Mouse (Mus musculus) cerebellum, postnatal 10 days (tissue): Measurements from ENCODE around the gene Sema4d.

Experiments used
- DNase-seq, 2 experiments: peaks; one replicate each; pipeline ENCODE4 v3.0.0; 2021; ENCODE audit warnings: mixed read lengths in 2 of 2

Gene Sema4d

GRCm38 (mm10) chr13:51752346-51753167 lies 41.0 kb downstream of the Sema4d start:
- peak; percentile 50 to 57 for DNase-seq

GRCm38 (mm10) chr13:51749578-51750345 lies 43.8 kb downstream of the Sema4d start:
- DNase-seq, result no peak

DNA sequence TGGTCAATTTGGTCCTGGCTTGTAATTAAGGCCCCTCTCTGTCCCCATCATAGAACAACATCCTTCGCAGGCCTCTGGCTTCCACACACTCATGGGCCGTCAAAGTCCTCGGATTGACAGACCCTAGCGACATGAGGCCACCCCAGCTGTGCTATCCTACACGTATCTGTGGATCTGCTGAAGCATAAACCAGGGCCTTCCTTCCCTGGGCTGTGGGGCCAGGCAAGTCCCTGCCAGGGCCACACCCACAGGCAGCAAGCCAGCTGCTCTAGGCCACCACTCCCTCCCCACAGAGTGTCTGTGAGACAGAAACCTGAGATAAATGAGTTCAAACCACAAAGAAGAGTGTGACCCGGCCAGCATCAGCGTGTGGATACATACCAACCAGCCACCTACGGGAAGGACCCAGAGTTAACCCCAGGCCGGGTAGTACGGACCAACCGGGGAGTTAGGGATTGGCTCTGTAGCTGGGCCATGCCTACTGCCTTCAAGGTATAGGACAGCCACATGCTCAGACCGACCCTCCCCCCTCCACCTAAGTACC lies 45.5 kb downstream of the Sema4d start:
- peak; percentile 57 to 66 for DNase-seq

DNA sequence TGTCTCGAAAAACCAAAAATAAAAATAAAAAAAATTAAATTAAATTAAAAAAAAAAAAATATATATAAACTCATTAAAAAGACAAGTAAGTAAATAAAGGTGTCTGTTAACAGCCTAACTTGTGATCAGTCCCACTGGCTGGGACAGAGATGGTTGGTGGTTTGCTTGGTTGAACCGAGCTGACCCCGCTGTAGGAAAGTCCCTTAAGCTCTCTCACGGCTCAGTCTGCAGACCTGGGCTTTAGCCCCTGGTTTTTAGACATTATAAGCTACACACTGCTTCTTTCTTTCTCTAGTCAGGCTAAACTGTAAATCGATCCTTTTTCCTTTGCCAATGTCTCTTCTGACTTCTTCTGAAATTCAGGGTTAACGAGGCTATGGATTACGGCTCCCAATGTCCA lies 46.5 kb downstream of the Sema4d start:
- no peak for DNase-seq

DNA sequence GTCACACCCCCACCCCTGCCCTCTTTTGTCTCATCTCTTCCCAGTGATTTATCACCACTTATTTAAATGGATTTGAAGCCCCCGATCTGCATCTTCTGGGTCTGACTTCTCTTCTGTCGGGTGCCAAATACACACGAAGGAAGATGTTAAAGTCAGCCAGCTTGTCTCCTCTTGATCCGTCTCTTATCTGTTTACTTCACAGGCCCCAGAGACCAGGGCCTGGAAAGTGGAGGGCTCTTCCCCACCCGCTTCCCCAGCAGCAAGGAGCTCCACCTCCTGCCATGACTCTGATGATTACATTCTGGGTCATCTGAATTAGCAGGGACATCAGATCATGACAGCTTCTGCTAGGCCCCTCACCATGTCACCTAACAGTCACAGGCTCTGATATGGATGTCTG lies 47.7 kb downstream of the Sema4d start:
- no peak for DNase-seq

- DNase-seq, result no peak
Measured at GRCm38 (mm10) chr13:51743855-51744254, 49.7 kb downstream of the Sema4d start.

GRCm38 (mm10) chr13:51742551-51743052 lies 50.9 kb downstream of the Sema4d start:
- no peak for DNase-seq

GRCm38 (mm10) chr13:51740776-51741175 lies 52.8 kb downstream of the Sema4d start:
- DNase-seq, result no peak

GRCm38 (mm10) chr13:51739713-51740112 lies 53.8 kb downstream of the Sema4d start:
- DNase-seq, result no peak

- no peak for DNase-seq
Measured at GRCm38 (mm10) chr13:51738531-51739117, 54.9 kb downstream of the Sema4d start.

GRCm38 (mm10) chr13:51737949-51738513 lies 55.5 kb downstream of the Sema4d start:
- no peak for DNase-seq

DNA sequence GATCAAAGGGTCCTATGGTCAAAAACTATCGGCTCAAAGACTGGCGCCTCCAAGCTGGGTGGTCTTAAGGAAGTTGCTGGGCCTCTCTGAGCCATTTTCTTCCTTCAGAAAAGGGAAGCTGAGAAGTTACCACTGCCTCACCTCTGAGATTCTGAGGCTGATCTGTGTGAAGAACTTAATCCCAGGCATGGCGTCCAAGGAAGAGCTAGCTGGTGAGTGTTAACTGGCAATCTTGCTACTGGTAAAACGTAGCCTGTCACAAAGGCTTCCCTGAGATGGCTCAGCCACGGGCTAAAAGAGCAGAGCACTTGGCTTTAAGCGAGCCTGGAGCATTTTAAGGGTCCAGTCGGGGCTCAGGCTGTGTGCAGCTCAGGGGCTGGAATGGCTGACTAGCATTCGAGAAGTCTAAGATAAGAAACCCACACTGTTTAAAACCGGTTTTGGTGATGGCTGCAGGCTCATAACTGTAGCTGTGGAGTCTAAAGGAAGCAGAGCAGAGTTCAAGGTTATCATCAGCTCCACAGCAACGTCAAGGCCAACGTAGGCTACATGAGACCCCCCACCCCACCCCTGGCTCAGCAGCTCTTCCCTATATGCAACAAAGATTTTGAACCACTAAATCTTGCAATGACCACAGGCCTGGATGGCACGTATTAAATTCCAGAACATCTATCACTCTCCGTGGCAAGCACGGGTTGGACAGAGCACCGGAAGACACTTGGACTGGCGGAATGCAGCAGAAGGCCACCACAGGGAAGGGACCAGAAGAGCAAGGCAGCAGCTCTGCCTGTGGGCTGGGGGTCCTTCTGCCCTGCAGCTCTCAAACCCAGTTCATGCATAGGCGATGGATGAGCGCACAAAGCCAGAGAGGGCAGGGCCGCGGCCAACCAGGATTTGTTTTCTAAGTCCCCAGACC lies 56.3 kb downstream of the Sema4d start:
- peak; percentile 54 to 56 for DNase-seq

DNA sequence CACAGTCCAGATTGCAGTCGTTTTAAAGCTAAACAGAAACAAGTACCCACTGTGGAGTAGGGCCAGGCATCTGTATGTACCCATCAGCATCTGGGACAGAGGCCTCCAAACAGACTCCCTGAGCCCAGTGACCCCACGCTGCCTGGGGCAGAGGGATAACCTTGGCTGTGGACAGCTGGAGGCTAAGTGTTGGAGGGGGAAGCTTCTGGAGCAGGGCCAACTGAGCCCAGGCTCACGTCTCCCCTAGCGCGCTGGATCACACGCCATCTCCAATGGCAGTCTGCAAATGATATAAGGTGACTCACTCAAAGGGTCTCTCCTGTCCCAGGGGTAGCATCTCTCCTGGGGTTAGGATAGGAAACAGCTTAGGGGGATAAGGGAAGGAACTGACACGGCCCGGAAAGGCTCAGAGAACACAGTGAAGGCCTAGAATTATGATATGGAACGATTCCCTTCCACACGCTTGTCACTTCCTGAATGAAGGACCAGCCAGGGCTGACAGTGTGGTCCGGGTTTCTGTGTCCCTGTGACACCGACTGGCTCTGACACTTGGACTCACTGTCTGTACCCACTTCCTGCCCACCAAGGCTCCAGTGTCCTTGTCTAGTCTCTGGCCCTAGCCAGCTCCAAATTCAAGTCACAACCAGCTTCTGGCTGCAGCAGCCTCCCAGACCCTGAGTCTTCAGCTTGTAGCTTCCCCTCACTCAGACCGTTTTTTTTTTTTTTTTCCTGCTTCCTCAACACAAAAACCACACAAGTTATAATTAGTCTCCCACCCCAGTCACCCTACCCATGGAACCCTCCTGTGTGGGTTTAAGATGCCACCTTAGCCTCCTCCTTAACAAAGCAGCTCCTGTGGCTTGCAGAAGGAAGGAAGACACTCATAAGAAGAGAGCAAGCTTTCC lies 57.3 kb downstream of the Sema4d start:
- DNase-seq, result no peak

GRCm38 (mm10) chr13:51734556-51734955 lies 59.0 kb downstream of the Sema4d start:
- no peak for DNase-seq

- no peak for DNase-seq
Measured at GRCm38 (mm10) chr13:51732097-51732664, 61.4 kb downstream of the Sema4d start.

DNA sequence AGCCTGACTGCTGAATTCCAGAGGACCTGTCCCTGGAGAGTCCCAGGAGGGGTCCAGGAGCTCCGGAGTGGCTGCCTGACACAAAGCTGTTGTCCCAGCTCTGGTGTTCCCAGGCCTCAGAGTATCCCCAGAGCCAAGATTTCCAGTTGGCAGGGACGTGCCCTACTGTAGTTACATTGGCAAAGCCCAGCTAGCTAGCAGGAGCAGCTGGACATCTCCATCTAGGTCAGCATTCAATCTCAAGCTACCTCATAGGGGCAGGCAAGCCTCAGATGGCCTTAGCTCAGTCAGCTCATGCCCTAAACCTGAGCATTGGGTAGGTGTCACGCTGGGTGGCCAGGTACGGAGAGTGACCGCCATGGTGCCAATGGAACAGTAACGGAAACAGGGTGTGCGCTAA lies 62.1 kb downstream of the Sema4d start:
- peak; percentile 81 to 82 for DNase-seq

DNA sequence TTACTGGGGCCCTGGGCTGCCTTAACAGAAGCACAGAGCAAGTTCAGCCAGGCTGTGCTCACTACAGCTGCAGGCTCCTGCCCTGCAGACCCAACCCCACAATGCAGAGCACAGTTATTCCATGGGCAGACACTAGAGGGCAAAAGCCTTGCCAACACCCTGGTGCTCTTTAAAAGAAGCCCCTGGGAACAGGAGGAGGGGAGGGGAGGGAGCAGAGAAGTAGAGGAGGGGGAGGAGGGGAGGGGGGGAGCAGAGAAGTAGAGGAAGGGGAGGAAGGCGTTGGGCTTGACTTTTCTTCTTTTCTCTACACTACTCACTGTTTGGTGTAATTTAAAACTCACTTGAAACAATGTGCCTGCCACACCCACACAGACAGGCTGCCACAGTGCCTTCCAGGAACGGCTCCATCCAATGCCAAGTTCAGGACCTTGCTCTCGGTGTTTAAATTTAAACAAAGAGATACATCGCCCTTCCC lies 63.6 kb downstream of the Sema4d start:
- peak; percentile 47 for DNase-seq

DNA sequence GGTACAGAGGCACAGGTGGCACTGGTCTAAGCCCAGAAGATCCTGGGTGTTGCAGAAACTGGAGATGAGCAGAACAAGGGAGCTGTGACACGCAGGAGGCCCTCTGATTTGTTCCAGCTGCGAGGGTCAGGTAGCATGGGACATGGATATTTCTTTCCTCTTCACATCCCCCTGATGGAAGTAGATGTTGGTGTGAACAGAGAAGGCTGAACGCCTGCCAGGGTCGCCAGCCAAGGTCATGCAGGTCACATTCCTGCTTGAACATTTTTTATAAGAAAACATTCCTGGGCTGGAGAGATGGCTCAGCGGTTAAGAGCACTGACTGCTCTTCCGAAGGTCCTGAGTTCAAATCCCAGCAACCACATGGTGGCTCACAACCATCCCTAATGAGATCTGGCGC lies 66.2 kb downstream of the Sema4d start:
- DNase-seq, result no peak

DNA sequence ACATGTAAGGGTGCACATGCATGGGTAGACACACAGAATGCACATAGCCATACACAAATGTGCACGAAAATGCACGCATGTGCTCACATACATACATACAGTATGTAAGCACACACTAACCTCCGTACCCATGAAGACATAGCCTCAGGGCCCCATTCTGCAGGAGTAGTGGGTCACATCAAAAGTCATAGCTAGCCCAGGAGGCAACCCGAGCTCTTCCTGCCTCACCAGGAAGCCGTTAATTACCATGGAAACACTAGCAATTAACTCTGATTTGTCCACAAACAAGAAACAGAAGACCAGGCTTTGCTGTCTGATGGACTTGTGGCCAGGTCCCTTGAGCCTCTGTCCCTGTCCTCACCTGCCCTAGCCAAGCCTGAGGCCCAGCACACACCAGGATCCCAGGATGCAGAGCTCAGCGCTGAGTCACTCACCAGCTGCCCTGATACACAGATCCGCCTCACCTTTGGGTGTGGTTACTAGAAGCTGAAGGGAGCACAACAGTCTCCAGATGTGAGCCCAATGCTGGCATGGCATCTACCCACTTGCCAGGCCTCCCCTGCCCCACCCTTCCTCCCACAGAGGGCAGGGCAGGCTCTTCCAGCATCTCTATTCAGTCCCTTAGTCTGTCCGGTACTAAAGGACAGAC lies 67.5 kb downstream of the Sema4d start:
- DNase-seq, result no peak

GRCm38 (mm10) chr13:51725446-51725845 lies 68.1 kb downstream of the Sema4d start:
- DNase-seq, result peak; percentile 45 to 52
